Mouse (Mus musculus) gastrocnemius, postnatal 36 days (tissue): Measurements from ENCODE around the gene Troap. TPM values are rescaled to one million over a fixed set of nuclear protein-coding genes. Genes with fewer than 3 reads are reported as not detected.

ENCODE experiments used
- microRNA-seq, 2 experiments: library from miRNA; unstranded; fragments of <30 nt; microRNA quantifications; one replicate each; pipeline ENCODE4 v1.2.0; 2021
- total RNA-seq, 2 experiments: library from RNA; stranded (reverse); gene quantifications; 2 replicates each; pipeline ENCODE4 v1.2.3; 2021

The Troap gene
- total RNA-seq, 2 experiments from 2014 or later = 0.62 to 0.69 TPM

Small RNAs within 50 kb of the gene (microRNA-seq; reads per million reads assigned to microRNA genes)
- 0 to 0.72 reads per million in 2 experiments for gene Mir6960

Other genes starting within 250 kb of the Troap start
- 10 to 100 TPM; 39.3 to 50.3 TPM for gene Prkag1, start 243.1 kb upstream of the Troap start, total RNA-seq
- gene Kmt2d, start 203.4 kb upstream of the Troap start, total RNA-seq = 10 to 100 TPM; 42.7 to 46.4 TPM
- 1 to 10 TPM; 1.9 to 3.1 TPM for gene Rhebl1, start 180.0 kb upstream of the Troap start, total RNA-seq
- under 1 TPM; 0.41 to 0.96 TPM for gene Dhh, start 176.0 kb upstream of the Troap start, total RNA-seq
- gene Lmbr1l, start 156.3 kb upstream of the Troap start, total RNA-seq = 1 to 10 TPM; 6.3 to 7.6 TPM
- gene Tuba1b, start 140.0 kb upstream of the Troap start, total RNA-seq = 10 to 100 TPM; 21.8 to 23.2 TPM
- gene Gm49450, start 121.0 kb upstream of the Troap start, total RNA-seq = not detected
- gene Tuba1a, start 120.9 kb upstream of the Troap start, total RNA-seq = 10 to 100 TPM; 27.6 to 30.1 TPM
- gene Tuba1c, start 44.7 kb upstream of the Troap start, total RNA-seq = 1 to 10 TPM; 8.2 to 9.4 TPM
- 1 to 10 TPM in 1 of 2 experiments, under 1 TPM in 1; 0.42 to 1.2 TPM for gene Prph, start 19.4 kb upstream of the Troap start, total RNA-seq
- gene C1ql4, start 13.2 kb downstream of the Troap start, total RNA-seq = not detected
- under 1 TPM in 1 of 2 experiments, not detected in 1; 0.27 TPM for gene Dnajc22, start 18.6 kb downstream of the Troap start, total RNA-seq
- 1 to 10 TPM; 3.8 to 3.9 TPM for gene Spats2, start 51.3 kb downstream of the Troap start, total RNA-seq
- gene Kcnh3, start 150.3 kb downstream of the Troap start, total RNA-seq = under 1 TPM in 1 of 2 experiments, not detected in 1; 0.08 TPM
- gene Mcrs1, start 177.4 kb downstream of the Troap start, total RNA-seq = 10 to 100 TPM; 25.6 to 28.9 TPM
- 10 to 100 TPM; 21.0 to 23.0 TPM for gene Prpf40b, start 220.5 kb downstream of the Troap start, total RNA-seq
- not detected for gene Fam186b, start 221.3 kb downstream of the Troap start, total RNA-seq